Mouse (Mus musculus) R1 (cell line): Measurements from ENCODE around the gene Tmem165.

Source experiments
- DNase-seq: peaks from one replicate; pipeline ENCODE4 v3.0.0-alpha.2; 2018; ENCODE audit warnings: low read depth, low spot score

Tmem165 gene

DNA sequence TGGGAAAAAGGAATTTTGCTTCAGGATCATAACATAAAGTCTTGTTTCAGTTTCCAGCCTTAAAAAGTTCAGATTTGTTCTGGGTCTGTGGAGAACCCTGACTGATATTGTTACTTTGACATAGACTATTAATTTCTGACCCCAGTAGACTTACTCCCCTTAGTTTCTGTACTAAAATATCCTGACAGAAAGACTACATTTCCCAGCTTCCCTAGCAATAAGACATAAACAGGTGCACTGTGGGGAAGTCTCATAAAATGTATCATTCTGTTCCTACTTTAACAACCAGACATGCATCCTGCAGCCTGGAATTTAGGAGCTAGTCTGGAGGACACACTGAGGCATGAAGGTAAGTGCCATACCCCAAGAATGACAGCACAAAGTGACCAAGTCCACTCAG is 12.6 kb upstream of the Tmem165 start:
- DNase-seq, result no peak

DNA sequence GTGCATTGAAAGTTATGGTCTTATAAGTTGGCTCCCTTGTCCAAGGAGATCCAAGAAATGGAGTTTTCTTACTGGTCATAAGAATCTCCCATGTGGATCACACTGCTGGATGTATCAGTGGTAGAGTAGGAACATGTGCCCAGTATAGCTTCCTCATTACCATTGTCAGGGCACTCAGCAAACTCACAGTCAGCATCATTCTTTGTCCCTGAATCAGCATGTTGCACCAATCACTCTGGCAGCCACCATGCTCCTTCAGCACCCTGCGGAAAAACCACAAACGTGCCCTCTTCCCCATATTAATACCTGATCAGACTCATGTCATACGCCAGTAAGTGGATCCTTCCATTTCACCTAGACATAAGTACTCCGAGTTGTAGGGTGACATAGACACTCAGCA is 8.6 kb upstream of the Tmem165 start:
- DNase-seq, result no peak

DNA sequence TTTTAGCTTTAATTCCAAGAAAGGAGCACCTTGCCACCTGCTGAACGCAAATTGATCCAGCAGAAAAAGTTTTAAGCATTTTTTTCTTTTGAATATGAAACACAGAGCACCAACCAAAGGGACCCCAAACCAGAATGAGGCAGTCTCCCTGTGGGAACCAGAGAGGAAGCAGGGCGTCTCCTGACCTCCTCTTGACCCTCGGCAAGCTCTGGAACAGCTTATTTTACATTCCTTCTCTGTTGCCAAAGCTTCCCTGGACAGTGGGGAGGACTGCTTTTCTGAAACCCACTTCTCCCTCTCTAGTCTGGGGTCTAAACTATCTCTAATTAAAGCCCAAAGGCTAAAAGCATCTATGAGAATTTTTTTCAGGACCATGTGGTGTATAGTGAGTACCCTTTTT is 7.3 kb upstream of the Tmem165 start:
- peak; percentile 64 for DNase-seq

DNA sequence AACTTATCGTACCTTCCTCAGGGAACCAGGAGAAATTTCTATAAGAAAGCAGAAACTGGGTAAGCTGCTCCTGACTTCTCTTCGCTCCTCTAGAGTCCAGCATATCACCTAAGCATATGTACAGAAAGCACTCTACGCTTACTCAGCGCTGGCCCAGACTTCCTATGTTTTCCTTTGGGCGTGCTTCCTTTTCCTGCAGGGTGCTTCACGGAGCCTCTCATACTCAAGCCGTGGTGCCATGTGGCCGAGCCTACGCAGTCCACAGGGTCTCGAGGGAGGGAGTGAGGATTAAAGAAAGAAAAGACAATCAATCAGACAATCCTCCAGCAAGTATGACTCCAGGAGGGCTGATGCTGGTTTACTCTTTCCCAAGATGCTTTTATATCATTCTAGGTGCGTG is 6.8 kb upstream of the Tmem165 start:
- DNase-seq, result no peak

DNA sequence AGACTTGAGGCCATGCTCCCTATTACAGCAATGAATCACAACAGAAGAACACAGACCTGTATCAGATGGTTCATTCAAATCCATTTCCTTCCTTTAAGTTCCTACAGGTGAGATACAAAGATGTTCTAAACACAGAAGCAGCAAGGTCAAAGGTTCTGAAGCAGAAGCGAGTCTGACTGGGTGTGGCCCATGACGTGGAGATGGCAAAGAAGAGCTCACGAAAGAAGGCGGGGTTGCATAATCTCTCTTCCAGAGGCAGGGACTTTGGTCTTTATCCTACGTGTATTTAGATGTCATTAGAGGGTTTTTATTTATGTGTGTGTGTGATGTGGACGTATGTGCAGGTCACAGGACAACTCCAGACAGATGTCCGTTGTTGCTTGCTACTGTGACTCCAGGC is 6.0 kb upstream of the Tmem165 start:
- peak; percentile 48 for DNase-seq

DNA sequence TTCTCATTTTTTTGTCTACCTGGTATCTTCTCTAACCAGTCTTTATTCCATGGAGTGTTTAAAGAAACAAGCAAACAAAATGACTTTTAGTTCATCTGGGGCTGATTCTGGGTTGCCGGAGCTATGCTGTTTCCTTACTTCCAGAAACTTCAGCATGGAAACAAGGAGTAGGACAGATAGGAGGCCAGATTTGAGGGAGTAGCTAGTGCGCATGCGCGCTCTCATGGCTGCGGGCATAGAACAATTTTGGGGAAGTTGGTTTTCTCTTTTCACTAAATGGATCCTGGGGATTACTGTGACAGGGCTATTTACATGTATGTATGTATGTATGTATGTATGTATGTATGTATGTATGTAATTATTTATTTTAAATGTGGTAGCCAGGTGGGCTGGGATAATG is 4.5 kb upstream of the Tmem165 start:
- DNase-seq, result no peak

DNA sequence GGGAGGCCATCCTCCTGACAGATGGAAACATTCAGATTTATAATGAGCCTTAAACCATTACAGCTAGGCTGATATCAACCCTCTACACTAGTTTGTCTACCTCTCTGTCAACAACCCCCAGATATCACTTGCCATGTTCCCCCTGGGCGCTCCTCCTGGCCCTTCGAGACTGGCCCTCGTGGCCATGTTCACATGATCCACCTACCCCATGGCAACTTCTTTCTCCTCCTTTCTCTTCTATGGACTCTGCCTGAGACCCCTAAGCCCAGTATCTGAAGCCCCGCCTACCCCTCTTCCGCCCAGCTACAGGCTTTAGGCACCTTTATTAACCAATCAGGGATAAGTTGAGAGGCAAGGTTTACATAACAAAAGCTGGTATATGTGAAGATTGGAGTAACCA is 3.9 kb upstream of the Tmem165 start:
- DNase-seq, result no peak

DNA sequence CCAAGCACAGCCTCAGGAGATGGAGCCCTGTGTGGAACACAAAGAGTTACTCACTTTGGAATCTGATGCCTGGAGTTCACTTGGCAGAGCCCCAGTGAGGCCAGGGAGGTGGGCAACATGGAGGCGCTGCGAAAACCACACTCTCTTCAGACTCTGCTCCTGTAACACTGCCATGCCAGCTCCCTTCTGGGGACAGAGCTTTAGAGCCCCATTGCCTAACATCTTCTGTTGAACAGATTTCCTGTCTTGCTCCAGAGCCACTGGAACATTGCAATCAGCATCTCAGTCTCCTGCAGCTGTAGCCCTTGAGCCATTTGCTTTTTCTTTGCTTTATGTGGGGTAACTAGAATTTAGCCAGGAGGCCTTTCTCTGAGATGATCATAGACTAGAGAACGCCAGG is 1.4 kb upstream of the Tmem165 start:
- DNase-seq, result no peak

DNA sequence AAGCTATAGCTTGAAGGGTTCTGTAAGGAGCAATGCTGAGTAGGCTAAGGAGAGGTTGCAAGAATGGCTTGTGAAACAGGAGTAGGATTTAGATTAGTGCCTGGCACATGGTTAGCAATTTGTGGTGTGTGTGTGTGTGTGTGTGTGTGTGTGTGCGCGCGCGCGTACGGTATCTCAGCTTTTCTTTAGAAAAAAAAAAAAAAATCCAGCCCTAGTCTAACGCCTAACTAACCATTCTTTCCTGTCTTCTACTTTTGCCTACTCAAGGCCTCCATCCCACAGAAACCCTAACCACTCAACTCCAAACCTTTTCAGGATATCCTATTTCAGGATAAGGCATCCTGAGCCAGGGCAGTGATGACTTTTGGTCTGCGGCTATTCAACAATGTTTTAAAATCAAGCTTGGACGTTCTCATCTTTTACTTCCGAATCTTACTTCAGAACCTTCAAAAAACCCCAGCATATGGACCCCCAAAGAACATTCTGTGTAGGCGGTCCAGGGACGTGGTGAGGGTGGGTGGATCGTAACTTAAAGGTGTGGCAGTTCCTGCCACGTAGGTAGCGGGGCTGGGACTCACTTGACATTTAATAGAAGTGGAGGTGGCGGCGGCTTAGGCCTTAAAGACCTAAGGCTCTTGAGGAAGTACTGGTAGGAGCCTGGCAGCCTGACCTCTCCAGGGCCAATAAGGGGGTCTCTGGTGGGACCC is 484 bp upstream of the Tmem165 start:
- DNase-seq, result no peak

DNA sequence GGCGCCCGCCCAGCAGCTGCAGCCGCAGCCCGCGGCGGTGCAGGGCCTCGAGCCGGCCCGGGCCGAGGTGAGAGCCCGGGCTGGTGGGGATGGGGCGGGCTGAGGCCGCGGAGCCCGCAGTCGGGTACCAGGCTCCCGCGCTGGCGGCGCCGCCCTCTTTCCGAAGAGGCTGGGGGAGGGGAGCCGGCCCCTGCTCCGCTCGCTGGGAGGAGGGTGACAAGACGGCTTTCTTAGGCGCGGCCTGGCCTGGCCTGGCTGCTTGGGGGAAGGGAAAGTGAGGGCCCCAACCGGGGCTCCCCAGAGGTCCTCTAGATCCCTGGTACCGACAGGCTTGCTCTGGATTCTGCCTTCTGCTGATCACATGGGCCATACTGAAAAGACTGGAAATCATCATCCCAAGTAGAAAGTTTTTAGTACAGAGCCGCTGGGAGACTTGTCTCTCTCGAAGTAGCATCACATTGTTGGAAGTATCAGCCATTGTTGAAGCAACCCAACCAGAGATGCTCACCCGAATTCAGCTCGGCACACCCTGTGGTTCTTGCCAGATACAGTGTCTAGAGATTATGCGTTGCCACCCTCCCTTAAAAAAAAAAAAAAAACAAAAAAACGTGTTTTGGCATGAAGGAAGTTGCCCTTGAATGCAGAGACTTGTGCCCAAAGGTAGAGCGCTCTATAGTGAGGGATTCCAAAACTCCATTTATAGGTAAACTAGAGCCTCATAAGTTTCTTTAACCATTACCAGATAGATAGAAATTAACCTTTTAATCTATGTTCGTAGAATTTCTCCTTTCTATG is 803 bp downstream of the Tmem165 start:
- DNase-seq, result peak; percentile 85

DNA sequence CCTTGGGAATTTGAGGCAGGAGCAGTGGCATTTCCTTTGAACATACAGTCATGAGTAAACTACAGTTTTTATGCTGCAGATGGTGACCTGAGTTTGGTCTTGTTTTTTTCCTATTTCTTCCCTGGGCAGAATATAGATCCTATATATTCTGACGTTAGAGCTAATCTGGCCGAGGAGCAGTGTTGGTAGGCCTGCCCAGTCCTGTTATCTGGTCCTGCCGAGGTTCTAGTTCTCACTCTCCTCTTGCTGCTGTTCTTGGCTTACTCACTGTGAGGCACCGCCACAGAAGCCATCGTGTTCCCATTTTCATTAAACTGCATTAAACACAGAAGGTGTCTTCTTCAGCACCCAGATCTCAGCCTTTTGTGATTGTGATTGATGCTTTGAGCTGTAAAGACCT is 4.2 kb downstream of the Tmem165 start:
- DNase-seq, result no peak

DNA sequence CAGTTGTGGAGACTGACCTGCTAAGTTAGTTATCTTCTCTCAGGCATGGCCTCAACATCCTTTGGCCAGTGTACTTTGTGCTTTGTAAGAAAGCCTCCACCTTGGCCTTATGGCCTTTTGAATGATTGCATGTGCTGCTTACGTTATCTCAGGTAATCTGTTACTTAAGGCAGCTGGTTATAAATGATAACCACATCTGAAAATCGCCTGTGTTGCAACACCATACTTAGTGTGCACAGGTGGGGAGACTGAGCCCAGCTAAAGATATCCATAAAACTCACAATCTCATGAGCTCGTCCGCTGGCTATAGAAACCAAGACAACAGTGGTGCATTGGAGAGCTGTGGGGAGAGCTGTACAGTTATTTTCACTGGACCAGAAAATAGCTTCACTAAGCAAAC is 6.9 kb downstream of the Tmem165 start:
- DNase-seq, result no peak

DNA sequence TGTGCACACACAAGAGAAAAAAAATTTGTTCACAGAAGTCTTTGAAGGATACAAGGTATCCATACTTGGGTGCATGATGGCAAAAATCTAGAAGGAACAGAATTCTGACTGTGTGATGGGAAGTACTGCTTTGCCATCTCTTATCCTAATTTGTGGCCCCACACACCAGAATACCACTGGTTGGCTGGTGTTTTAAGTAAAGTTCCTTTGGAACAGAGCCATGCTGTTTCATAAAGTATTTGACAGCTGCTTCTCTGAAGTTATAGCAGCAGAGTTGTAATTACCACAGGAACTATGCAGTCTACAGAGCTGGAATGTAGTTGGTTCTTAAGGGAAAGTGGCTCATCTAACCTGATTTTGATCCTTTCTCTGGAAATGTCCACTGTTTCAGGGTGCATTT is 9.4 kb downstream of the Tmem165 start:
- DNase-seq, result no peak

DNA sequence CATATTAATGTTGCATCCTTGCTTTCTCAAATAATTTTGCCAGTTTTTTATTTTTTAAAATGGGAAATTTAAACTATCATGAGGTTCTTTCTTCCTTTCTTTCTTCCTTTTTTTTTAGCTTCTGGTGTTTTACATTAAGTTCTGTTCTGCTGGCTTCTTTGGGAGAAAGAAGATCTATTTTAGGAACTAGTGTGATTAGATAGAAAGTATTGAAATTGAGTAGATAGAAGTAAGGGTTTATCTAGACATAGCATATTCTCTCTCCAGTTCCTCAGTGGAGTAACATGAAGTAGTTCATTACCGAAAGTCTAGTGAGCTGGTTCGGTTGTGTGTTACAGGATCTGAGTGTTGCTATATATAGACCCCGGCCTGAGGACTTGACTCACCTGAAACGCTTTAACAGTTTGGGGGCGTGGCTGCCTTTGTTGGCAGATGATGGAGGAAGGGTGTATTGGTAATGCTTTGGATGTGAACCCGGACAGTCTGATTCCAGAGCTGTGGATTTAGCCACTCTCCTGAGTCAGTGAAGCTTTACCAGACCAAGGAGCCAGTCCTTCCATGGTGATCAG is 10.8 kb downstream of the Tmem165 start:
- peak; percentile 46 for DNase-seq

DNA sequence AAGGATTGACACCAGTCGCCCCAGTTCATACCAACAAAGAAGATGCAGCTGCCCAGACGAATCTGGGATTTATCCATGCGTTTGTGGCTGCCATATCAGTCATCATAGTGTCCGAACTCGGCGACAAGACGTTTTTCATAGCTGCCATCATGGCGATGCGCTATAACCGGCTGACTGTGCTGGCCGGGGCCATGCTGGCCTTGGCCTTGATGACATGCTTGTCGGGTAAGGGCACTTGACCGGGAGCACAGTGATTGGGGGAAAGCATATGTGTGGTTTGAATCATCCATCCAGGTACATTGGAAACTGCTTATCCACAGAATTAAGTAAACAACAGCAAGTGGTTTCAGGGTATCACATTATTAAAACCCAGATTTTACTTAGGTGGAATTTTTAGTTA is 15.7 kb downstream of the Tmem165 start:
- DNase-seq, result no peak

DNA sequence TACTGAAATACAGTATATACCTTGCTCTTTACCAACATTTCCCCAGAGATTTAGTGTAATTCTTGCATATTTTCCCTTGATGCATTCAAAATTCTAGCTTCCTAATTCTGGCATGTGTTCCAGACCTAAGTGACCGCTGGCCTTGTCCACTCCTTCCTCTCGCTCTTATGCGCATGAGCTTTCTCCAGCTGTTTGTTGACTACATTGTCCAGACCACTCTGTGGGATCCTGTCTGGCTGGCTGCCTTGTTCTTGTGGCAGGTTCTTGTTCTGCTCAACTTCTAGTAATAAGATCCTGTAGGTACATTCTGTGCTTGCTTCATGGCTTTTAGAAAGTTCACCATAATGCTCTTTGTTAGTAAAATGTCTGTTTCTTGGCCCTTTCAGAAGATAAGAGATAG is 19.5 kb downstream of the Tmem165 start:
- DNase-seq, result no peak

DNA sequence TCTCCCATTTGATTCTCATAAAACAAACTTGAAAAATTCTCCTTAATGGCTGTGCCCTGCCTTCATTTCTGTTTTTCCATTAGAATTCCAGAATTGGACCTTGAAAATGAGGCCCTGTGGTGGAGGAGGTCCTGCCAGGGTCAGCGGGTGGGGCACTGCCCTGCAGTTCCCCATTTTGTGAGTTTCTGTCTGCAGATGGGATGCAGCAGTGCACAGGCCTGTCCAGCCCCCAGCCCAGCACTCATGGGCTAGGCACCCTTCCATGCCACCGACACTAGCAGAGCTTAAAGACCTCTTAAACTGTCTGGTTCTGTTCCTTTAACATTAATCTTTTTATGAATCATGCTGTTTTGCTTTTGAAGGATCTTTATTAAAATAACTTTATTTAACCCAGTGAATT is 22.2 kb downstream of the Tmem165 start:
- DNase-seq, result no peak

DNA sequence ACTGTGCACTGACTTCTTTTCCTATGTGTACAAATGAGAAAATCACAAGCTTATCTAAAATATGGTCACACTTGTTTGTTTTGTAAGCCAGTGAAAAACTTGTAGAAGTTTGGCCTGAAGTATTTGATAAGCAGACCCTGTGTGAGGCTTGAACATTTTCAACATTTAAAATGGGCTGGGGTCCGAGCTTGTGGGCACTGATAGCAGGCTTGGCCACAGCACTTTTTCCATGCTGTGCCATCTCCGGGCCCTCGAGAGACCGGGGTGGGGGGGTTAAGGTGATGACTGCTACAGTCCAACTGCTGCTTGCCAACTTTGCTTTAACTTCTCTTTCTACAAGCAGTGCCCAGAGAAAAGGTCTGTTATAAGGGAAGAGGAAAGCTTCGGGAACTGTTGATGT is 24.4 kb downstream of the Tmem165 start:
- no peak for DNase-seq

DNA sequence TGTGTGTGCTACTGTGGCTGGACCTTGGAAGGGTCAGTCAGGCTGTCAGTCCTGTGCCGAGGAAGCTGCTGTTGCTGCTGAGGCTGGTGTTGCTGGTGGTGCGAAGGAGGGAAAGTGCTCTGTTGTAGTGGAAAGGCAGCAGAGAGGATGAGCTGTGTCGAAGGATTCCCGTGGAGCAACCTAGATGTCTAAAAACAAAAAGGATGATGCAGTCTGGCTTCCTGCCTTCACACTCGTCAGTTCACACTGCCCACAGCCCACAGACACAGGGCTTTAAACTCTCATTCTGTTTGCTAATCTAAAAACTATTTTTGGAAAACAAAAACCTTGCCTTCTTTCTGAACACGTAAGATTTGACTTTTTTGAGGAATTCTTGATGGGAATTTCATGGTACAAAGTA is 33.0 kb downstream of the Tmem165 start:
- DNase-seq, result no peak

DNA sequence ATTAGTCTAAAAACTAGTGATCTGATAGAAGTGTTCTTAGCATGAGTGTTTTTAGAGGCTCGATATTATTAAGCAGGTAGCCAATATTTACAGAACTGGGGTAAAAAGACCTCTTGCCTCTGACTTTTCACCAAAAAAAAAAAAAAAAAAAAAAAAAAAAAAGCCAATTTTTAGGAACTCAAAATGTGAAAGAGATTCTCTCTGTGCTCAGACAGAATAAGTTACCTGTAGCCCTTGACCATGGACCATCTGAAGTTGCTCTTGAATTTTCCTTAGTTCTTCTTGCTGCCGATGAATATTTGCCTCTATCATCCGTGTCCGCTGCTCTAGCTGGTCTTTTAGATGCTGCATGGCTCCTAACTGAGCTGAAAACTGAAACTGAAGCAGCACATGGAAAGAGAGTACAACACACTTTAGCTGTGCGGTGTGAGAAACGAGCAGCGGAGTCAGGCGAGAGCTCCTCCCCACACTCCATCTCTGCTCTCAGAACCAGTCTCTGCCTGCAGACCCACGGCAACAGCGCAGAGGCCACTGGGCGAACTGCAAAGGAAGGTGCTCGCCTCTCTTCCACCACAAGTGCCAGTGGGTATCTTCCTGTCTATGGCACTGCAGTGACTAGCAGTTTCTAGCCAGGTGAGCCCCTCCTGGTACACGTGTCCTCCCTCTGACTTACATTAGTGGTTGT is 47.6 kb downstream of the Tmem165 start:
- DNase-seq, result peak; percentile 66

DNA sequence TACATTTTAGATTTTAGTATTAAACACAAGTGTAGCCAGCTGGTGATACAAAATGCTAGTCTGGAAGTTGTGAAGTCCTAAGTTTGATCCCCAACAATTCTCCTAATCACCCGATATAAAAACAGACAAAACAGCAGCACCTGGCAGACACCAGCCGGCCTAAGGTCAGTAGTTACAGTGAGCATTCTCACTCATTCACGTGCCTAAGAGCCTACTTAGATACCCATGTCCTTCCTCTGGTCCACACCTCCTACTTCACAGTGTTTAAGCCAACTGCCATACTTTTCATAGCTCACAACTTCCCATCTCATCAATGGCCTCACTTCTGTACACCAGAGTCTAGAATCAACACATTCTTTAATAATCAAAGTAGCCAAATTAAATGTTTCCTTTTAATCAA is 59.6 kb downstream of the Tmem165 start:
- DNase-seq, result no peak

DNA sequence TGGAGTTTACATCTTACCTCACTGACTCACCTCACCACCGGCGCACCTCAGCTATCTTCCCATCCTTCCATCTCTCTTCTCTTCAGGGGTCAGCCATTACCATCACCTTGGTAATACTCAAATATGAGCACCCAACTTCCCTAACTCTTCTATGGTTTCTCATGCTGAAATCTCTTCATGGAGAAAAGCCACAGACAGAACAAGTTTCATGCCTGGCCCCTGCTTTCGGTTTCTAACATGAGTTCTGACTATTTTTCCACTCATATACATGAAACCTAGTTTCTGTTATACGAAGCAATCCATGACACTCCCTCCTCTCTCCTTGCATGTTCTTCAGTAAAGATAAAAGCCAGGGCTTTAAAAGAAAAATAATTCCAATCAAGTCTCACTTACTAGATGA is 60.2 kb downstream of the Tmem165 start:
- DNase-seq, result no peak

DNA sequence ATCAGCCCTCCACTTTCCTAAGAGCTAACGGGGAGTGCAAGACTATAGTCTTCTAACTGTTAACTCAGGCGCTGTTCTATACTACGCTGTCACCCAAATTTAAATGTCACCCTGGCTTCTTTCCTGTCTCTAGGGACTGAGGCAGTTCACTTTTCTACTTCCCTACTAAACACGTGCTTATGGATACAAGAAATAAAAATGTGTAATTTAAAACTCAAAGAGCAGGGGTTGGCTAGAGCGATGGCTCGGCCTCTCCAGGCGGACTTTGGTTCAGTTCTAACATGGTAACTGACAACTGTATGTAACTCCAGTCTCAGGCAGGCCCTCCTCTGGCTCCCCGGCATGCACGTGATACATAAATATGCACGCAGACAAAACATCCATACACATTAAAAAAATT is 60.8 kb downstream of the Tmem165 start:
- DNase-seq, result no peak
